Mouse (Mus musculus) hindbrain, postnatal 0 days (tissue): ENCODE data around the gene Ifngr1. TPM values are rescaled to one million over a fixed set of nuclear protein-coding genes. Genes with fewer than 3 reads are reported as not detected.

Experiments
- ATAC-seq: fragments of 200-750 bp; cut with Nextera tagmentation; 2 replicates; pipeline ENCODE4 v1.8.0; 2017; ENCODE audit warnings: mild to moderate bottlenecking, moderate TSS enrichment, moderate library complexity
- DNase-seq: peaks from one replicate; pipeline ENCODE4 v3.0.0-alpha.2; 2015; ENCODE audit warnings: low spot score
- H3K27ac ChIP-seq: fragments of 300-500 bp; sonication (generic); 2 replicates; pipeline ENCODE4 v1.5.1; 2014; ENCODE audit warnings: mild to moderate bottlenecking
- H3K27me3 ChIP-seq: fragments of 300-500 bp; sonication (generic); 2 replicates; pipeline ENCODE4 v1.6.1; 2014; ENCODE audit warnings: low read length, mixed read lengths; ENCODE audit not compliant: insufficient read depth
- H3K36me3 ChIP-seq: fragments of 300-500 bp; sonication (generic); 2 replicates; pipeline ENCODE4 v1.6.1; 2014; ENCODE audit warnings: low read length, mixed read lengths; ENCODE audit not compliant: insufficient read depth
- H3K4me1 ChIP-seq: fragments of 300-500 bp; sonication (generic); 2 replicates; pipeline ENCODE4 v1.6.1; 2014; ENCODE audit warnings: antibody characterized with exemption, low read length, mixed read lengths; ENCODE audit not compliant: insufficient read depth
- H3K4me2 ChIP-seq: fragments of 300-500 bp; sonication (generic); 2 replicates; pipeline ENCODE4 v1.6.1; 2014; ENCODE audit warnings: low read depth, mild to moderate bottlenecking, low read length, moderate library complexity, mixed read lengths
- H3K4me3 ChIP-seq: fragments of 300-500 bp; sonication (generic); 2 replicates; pipeline ENCODE4 v1.5.1; 2014; ENCODE audit warnings: low read length
- H3K9ac ChIP-seq: fragments of 300-500 bp; sonication (generic); replicated peaks from 2 replicates; pipeline ENCODE4 v1.6.1; 2014; ENCODE audit warnings: mild to moderate bottlenecking, low read length, moderate library complexity, mixed read lengths
- H3K9me3 ChIP-seq: fragments of 300-500 bp; sonication (generic); 2 replicates; pipeline ENCODE4 v1.6.1; 2016; ENCODE audit warnings: low read length, mixed read lengths
- CTCF ChIP-seq: IDR thresholded peaks from 2 replicates; pipeline ENCODE4 v1.5.1; 2016; ENCODE audit warnings: antibody characterized with exemption, control low read depth, low read depth
- WGBS: fragments of 180-500 bp; shearing (Covaris S2); extraction: QIAGEN DNeasy Blood & Tissue Kit; methylation state at CpG from one replicate; pipeline ENCODE4 v1.1.7; 2014; 5-methylcytosine and 5-hydroxymethylcytosine counted together
- polyA plus RNA-seq: library from polyadenylated mRNA; unstranded; fragments of >200 nt; fragmentation: Nextera tagmentation; extraction: Ambion mirVana; gene quantifications from 2 replicates; pipeline ENCODE4 v1.2.1, GENCODE M21; 2015
- total RNA-seq: library from RNA; depleted of rRNA; stranded (reverse); fragments of >200 nt; gene quantifications from 2 replicates; pipeline ENCODE4 v1.2.3, GENCODE M21; 2014; rRNA removed

Gene Ifngr1
- total and polyA plus RNA-seq, 2 experiments from 2014 or later = 18.1 to 28.3 TPM

DNA sequence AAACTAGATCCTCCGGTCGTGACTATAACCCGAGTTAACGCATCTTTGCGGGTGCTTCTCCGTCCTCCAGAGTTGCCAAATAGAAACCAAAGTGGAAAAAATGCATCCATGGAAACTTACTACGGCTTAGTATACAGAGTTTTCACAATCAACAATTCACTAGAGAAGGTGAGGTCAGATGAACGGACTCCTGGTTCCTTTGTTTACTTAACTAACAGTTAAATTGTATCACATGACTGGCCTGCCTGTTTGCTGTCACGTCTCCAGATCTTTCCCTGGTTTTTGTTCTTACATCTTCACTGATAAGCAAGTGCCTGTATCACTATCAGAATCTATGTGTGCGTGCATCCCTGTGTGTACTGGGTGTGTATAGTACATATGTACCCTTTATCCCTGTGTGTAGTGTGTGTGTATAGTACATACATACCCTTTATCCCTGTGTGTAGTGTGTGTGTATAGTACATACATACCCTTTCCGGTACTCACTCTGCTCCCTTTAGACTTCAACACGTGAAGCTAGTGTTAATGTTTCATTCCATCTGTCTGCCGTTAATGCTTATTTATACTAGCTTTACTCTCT, 40.0 kb downstream of the Ifngr1 start:
- H3K4me3 ChIP-seq = no peak overlapping the region
- H3K9me3 ChIP-seq = no peaks in the 10 kb centered on the region
- no peak overlapping the region for H3K4me2 ChIP-seq
- ATAC-seq = no peak
- no peak for TF ChIP-seq CTCF
- DNase-seq = no peak
- no peak overlapping the region for H3K27ac ChIP-seq
- no peak overlapping the region for H3K9ac ChIP-seq
- H3K27me3 ChIP-seq = no peaks in the 10 kb centered on the region
- no peaks in the 10 kb centered on the region for H3K36me3 ChIP-seq
- WGBS = 81% methylated on average over 13 of the region's 13 CpGs
- H3K4me1 ChIP-seq = no peaks in the 10 kb centered on the region

DNA sequence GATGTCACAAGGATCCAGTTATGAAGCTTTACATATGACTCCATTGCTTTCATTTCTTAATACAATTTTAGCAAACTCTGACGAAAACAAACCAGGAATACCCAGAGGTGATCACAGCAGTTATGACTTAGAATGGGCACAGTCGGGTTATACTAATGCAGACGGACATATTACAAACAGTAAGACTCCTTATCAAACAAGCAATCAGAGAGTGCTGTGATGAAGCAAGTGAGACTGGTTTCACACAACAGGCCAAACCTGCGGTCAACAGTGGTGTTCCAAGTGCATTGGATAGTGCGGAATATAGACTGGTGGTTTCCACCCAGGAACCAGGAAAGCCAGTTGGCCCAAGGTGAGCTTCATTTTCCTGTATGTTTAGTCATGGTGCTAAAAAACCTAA, 47.1 kb downstream of the Ifngr1 start:
- Histone ChIP-seq H3K4me2 (no peak overlapping the region), H3K4me3 (no peak overlapping the region), H3K4me1 (no peaks in the 10 kb centered on the region), H3K27ac (no peak overlapping the region), H3K9me3 (no peaks in the 10 kb centered on the region), H3K9ac (no peak overlapping the region), H3K36me3 (no peaks in the 10 kb centered on the region), H3K27me3 (no peaks in the 10 kb centered on the region)
- ATAC-seq (no peak), DNase-seq (no peak)
- TF ChIP-seq CTCF = no peak
- 90% methylated on average over 5 of the region's 5 CpGs for WGBS

DNA sequence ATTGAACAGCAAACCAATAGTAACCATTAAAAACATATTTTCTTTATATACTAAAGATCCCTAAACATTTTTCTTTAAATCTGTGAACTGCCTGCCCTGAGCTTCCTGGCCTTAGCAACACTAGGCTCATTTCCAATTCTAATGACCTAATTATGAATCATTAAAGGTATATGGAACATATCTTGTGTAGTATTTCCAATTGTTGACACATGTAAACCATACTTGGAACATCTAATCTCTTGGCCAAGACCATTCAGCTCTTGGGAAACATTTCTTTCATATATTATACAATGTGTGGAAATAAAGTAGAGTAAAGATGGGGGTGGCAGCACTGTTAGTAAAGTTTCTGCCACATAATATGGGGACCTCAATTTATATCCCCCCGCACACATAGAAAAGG, 47.9 kb downstream of the Ifngr1 start:
- Histone ChIP-seq H3K9ac (no peak overlapping the region), H3K4me2 (no peak overlapping the region), H3K4me1 (no peaks in the 10 kb centered on the region), H3K4me3 (no peak overlapping the region), H3K9me3 (no peaks in the 10 kb centered on the region), H3K36me3 (no peaks in the 10 kb centered on the region), H3K27me3 (no peaks in the 10 kb centered on the region), H3K27ac (no peak overlapping the region)
- whole genome bisulfite sequencing = 100% methylated on average over 1 of the region's 1 CpGs
- no peak for DNase-seq
- no peak for TF ChIP-seq CTCF
- no peak for ATAC-seq

GRCm38 (mm10) chr10:19645119-19645518, 53.4 kb downstream of the Ifngr1 start:
- Histone ChIP-seq H3K4me2 (no peak overlapping the region), H3K4me3 (no peak overlapping the region), H3K27me3 (no peaks in the 10 kb centered on the region), H3K4me1 (no peaks in the 10 kb centered on the region), H3K9ac (no peak overlapping the region), H3K36me3 (no peaks in the 10 kb centered on the region), H3K27ac (no peak overlapping the region), H3K9me3 (no peaks in the 10 kb centered on the region)
- DNase-seq (no peak), ATAC-seq (no peak)
- 89% methylated on average over 2 of the region's 2 CpGs for WGBS
- TF ChIP-seq CTCF = no peak

DNA sequence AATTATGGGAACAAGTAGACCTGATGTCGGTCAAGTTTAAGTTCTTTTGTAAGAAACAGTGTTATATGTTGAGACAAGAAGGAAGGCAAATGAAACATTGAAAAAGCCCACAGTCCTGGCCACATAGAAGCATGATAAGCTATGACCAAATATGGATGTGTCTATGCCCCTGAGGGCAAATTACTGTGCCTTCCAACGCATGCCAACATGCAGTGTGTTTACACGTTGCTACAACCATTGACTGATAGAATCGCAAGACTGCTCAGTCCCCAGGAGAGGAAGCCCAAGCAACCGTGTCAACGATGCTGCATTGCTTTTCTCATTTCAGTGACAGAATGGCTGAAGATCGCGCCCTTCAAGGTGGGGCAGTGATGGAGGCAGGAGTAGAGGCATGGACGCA, 65.7 kb downstream of the Ifngr1 start:
- H3K36me3 ChIP-seq = no peaks in the 10 kb centered on the region
- no peaks in the 10 kb centered on the region for H3K27me3 ChIP-seq
- WGBS = 88% methylated on average over 9 of the region's 9 CpGs
- no peaks in the 10 kb centered on the region for H3K4me1 ChIP-seq
- ATAC-seq (no peak), DNase-seq (no peak)
- H3K9me3 ChIP-seq = no peaks in the 10 kb centered on the region
- H3K9ac ChIP-seq = no peak overlapping the region
- H3K4me3 ChIP-seq = no peak overlapping the region
- H3K27ac ChIP-seq = no peak overlapping the region
- no peak overlapping the region for H3K4me2 ChIP-seq
- no peak for TF ChIP-seq CTCF

Other genes starting within 250 kb of the Ifngr1 start
- gene Olig3, start 235.4 kb upstream of the Ifngr1 start, total RNA-seq = 1.3 TPM in 1 of 2 replicates, not detected in the other
- 1.8 and 1.9 TPM in 2 replicates for gene Olig3, start 235.4 kb upstream of the Ifngr1 start, polyA plus RNA-seq
- not detected in 2 replicates for gene Il22ra2, start 30.0 kb downstream of the Ifngr1 start, total RNA-seq
- gene Il22ra2, start 30.0 kb downstream of the Ifngr1 start, polyA plus RNA-seq = not detected in 2 replicates
- 0.11 and 1.1 TPM in 2 replicates for gene Il20ra, start 120.6 kb downstream of the Ifngr1 start, total RNA-seq
- 0.67 and 0.71 TPM in 2 replicates for gene Il20ra, start 120.6 kb downstream of the Ifngr1 start, polyA plus RNA-seq